Mouse (Mus musculus) embryonic facial prominence, embryonic 10.5 days (tissue): Measurements from ENCODE around the gene Cbr1. TPM values are rescaled to one million over a fixed set of nuclear protein-coding genes. Genes with fewer than 3 reads are reported as not detected.

Experiments used
- DNase-seq: peaks from one replicate; pipeline ENCODE4 v3.0.0-alpha.2; 2017; ENCODE audit warnings: low spot score
- H3K27ac ChIP-seq: fragments of 300-500 bp; sonication (generic); replicated peaks from 2 replicates; pipeline ENCODE4 v1.5.1; 2016; ENCODE audit warnings: mild to moderate bottlenecking
- H3K27me3 ChIP-seq: fragments of 300-500 bp; sonication (generic); replicated peaks from 2 replicates; pipeline ENCODE4 v1.6.1; 2016; ENCODE audit warnings: low read depth, mild to moderate bottlenecking; ENCODE audit not compliant: poor library complexity, severe bottlenecking
- H3K36me3 ChIP-seq: fragments of 300-500 bp; sonication (generic); replicated peaks from 2 replicates; pipeline ENCODE4 v1.6.1; 2016; ENCODE audit warnings: mild to moderate bottlenecking, moderate library complexity
- H3K4me1 ChIP-seq: fragments of 300-500 bp; sonication (generic); 2 replicates; pipeline ENCODE4 v1.6.1; 2016
- H3K4me3 ChIP-seq: fragments of 300-500 bp; sonication (generic); 2 replicates; pipeline ENCODE4 v1.5.1; 2016; ENCODE audit warnings: mild to moderate bottlenecking, moderate library complexity
- H3K9me3 ChIP-seq: fragments of 300-500 bp; sonication (generic); 2 replicates; pipeline ENCODE4 v1.6.1; 2016; ENCODE audit warnings: mild to moderate bottlenecking
- WGBS: fragments of 180-500 bp; shearing (Covaris S2); methylation state at CpG from one replicate; pipeline ENCODE4 v1.1.7; 2016; 5-methylcytosine and 5-hydroxymethylcytosine counted together
- polyA plus RNA-seq: library from polyadenylated mRNA; unstranded; fragments of >200 nt; fragmentation: Nextera tagmentation; extraction: Ambion mirVana; gene quantifications from 2 replicates; pipeline ENCODE4 v1.2.1, GENCODE M21; 2016

The Cbr1 gene
- polyA plus RNA-seq, result 97.5 and 111 TPM in 2 replicates

- H3K27me3 ChIP-seq, result no peaks in the 10 kb centered on the region
- no peak within 1 kb of the TSS for H3K27ac ChIP-seq
- DNase-seq, result no peak
- H3K36me3 ChIP-seq, result peaks cover 19% of the 10 kb centered on the region
- 69% methylated on average over 4 of the region's 4 CpGs for WGBS
- peaks cover 37% of the 10 kb centered on the region for H3K4me1 ChIP-seq
- peak within 1 kb of the TSS; percentile 72 for H3K4me3 ChIP-seq
- H3K9me3 ChIP-seq, result no peaks in the 10 kb centered on the region
These were observed at the start of gene Cbr1 for GRCm38 (mm10) chr16:93605553-93605952. Gene Cbr1, plus strand, starts transcription at chr16:93605853.

- H3K4me3 ChIP-seq, result no peak overlapping the region
- peak overlapping the region; percentile 24 for H3K27ac ChIP-seq
- peaks cover 32% of the 10 kb centered on the region for H3K4me1 ChIP-seq
- 63% methylated on average over 8 of the region's 8 CpGs for WGBS
- no peaks in the 10 kb centered on the region for H3K9me3 ChIP-seq
- H3K36me3 ChIP-seq, result no peaks in the 10 kb centered on the region
- DNase-seq, result no peak
- H3K27me3 ChIP-seq, result no peaks in the 10 kb centered on the region
These were observed 48.0 kb upstream of the Cbr1 start for GRCm38 (mm10) chr16:93557646-93558045.

DNA sequence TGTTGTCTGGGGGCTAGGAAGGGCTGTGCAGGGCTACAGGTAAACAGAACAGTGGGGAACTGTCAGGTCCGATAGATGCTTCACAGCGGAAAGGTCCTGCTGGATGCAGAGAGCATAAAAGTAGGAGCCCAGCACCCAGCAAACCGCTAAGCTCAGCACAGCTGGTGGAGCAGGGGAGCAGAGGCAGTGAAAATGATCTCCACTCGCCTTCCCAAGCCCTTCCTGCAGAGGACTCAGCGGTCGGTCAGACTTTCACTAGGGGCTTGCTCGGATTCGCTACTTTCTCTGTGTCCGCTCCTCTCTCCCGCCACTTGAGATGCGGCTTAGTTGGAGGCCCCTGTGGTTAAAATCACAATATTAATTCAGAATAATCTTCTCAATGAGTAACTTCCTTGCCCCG is 47.2 kb upstream of the Cbr1 start:
- Histone ChIP-seq H3K4me1 (peaks cover 24% of the 10 kb centered on the region), H3K9me3 (no peaks in the 10 kb centered on the region), H3K27ac (peak overlapping the region; percentile 44; the same call in 1 of the 2 replicates), H3K36me3 (no peaks in the 10 kb centered on the region), H3K27me3 (no peaks in the 10 kb centered on the region), H3K4me3 (peak overlapping the region; percentile 40; the same call in 1 of the 2 replicates)
- WGBS, result 9% methylated on average over 12 of the region's 12 CpGs
- DNase-seq, result peak; percentile 52

DNA sequence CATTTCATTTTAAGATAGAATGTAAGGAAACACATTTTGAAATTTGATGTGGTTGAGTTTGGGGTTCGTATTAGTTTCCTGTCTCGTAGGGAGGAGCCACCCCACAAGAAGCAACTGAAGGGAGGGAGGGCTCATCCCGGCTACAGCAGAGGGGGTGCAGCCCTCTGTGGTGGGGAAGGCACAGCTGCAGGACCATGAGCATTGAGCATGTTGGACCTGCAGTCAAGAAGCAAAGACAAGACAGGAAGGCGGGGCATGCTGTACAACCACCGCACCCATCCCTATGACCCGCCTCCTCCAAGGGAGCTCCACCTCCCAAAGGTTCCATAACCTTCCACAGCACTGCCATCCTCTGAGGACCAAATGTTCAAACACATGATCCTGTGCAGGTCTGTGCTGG is 33.3 kb upstream of the Cbr1 start:
- Histone ChIP-seq H3K27me3 (0 out of 2 replicates have a peak, but pooled peaks cover 6% of the 10 kb centered on the region), H3K4me1 (peaks cover 21% of the 10 kb centered on the region), H3K4me3 (no peak overlapping the region), H3K9me3 (no peaks in the 10 kb centered on the region), H3K27ac (no peak overlapping the region), H3K36me3 (no peaks in the 10 kb centered on the region)
- DNase-seq, result no peak
- WGBS, result 94% methylated on average over 6 of the region's 6 CpGs

DNA sequence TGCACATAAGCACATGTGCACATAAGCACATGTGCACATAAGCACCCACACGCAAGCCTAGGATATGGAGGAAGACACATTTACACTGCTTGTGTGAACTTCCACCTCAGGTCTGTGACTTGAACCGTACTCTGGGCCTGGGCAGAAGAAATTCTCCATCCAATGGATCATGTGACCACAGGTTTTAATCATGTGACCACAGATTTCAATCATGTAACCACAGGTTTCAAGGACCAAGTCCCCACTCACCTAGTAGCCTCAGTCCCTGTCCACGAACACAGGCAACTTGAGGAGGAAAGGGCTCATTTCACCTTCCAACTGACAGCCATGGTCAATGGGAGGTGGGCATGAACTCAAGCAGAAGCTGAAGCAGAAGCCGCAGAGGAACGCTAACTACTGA is 32.2 kb upstream of the Cbr1 start:
- H3K4me3 ChIP-seq, result no peak overlapping the region
- no peaks in the 10 kb centered on the region for H3K36me3 ChIP-seq
- H3K27ac ChIP-seq, result no peak overlapping the region
- no peaks in the 10 kb centered on the region for H3K9me3 ChIP-seq
- WGBS, result 95% methylated on average over 5 of the region's 5 CpGs
- H3K4me1 ChIP-seq, result peaks cover 21% of the 10 kb centered on the region
- no peak for DNase-seq
- H3K27me3 ChIP-seq, result 0 out of 2 replicates have a peak, but pooled peaks cover 6% of the 10 kb centered on the region

- H3K36me3 ChIP-seq, result no peaks in the 10 kb centered on the region
- H3K4me3 ChIP-seq, result no peak overlapping the region
- H3K4me1 ChIP-seq, result peaks cover 21% of the 10 kb centered on the region
- peak overlapping the region; percentile 76 for H3K27ac ChIP-seq
- no peaks in the 10 kb centered on the region for H3K9me3 ChIP-seq
- peak; percentile 49 for DNase-seq
- 60% methylated on average over 18 of the region's 18 CpGs for WGBS
- 0 out of 2 replicates have a peak, but pooled peaks cover 6% of the 10 kb centered on the region for H3K27me3 ChIP-seq
These were observed 31.0 kb upstream of the Cbr1 start for GRCm38 (mm10) chr16:93574521-93575191.

- DNase-seq, result no peak
- 78% methylated on average over 5 of the region's 5 CpGs for WGBS
These were observed 30.1 kb upstream of the Cbr1 start for GRCm38 (mm10) chr16:93575574-93575973.

GRCm38 (mm10) chr16:93576412-93577082 is 29.1 kb upstream of the Cbr1 start:
- Histone ChIP-seq H3K27me3 (0 out of 2 replicates have a peak, but pooled peaks cover 6% of the 10 kb centered on the region), H3K36me3 (no peaks in the 10 kb centered on the region), H3K4me3 (no peak overlapping the region), H3K9me3 (no peaks in the 10 kb centered on the region), H3K4me1 (peaks cover 23% of the 10 kb centered on the region), H3K27ac (0 out of 2 replicates have a peak overlapping the region, but pooled peaks have one; percentile 35)
- 35% methylated on average over 14 of the region's 14 CpGs for WGBS
- peak; percentile 87 for DNase-seq

More at GRCm38 (mm10) chr16:93575574-93575973, 30.1 kb upstream of the Cbr1 start:
- Histone ChIP-seq H3K4me1 (peaks cover 23% of the 10 kb centered on the region), H3K9me3 (no peaks in the 10 kb centered on the region), H3K27me3 (0 out of 2 replicates have a peak, but pooled peaks cover 6% of the 10 kb centered on the region), H3K36me3 (no peaks in the 10 kb centered on the region), H3K27ac (peak overlapping the region; percentile 76; the same call in 1 of the 2 replicates), H3K4me3 (no peak overlapping the region)

GRCm38 (mm10) chr16:93578346-93579005 is 27.2 kb upstream of the Cbr1 start:
- Histone ChIP-seq H3K4me3 (no peak overlapping the region), H3K27ac (no peak overlapping the region), H3K4me1 (peaks cover 23% of the 10 kb centered on the region), H3K27me3 (0 out of 2 replicates have a peak, but pooled peaks cover 6% of the 10 kb centered on the region), H3K9me3 (no peaks in the 10 kb centered on the region), H3K36me3 (0 out of 2 replicates have a peak, but pooled peaks cover 2% of the 10 kb centered on the region)
- 87% methylated on average over 8 of the region's 8 CpGs for WGBS
- no peak for DNase-seq

DNA sequence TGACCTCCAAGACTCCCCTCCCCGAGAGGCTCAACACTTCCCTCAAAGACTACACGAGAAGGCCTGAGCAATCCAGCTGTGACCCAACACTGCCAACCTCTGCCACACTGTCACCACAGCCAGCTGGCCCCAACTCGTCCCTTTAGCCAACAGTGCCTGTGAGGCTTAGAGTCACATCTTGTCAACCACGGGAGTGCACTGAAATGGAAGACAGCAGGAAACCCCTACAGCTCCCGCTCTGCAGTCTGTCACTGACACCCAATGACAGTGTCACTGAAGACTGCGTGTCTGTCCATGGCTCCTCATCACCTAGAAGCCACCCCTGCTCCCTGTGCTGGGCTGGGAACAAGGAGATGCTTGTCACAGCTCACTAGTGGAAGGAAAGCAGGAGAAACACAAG is 24.5 kb upstream of the Cbr1 start:
- Histone ChIP-seq H3K27ac (peak overlapping the region; percentile 44; the same call in 1 of the 2 replicates), H3K4me3 (no peak overlapping the region), H3K36me3 (peaks cover 26% of the 10 kb centered on the region), H3K4me1 (peaks cover 12% of the 10 kb centered on the region), H3K9me3 (no peaks in the 10 kb centered on the region), H3K27me3 (no peaks in the 10 kb centered on the region)
- DNase-seq, result no peak
- 69% methylated on average over 6 of the region's 6 CpGs for WGBS

- H3K4me1 ChIP-seq, result peaks cover 25% of the 10 kb centered on the region
- peaks cover 44% of the 10 kb centered on the region for H3K36me3 ChIP-seq
- H3K27me3 ChIP-seq, result no peaks in the 10 kb centered on the region
- DNase-seq, result no peak
- 92% methylated on average over 24 of the region's 24 CpGs for WGBS
- no peaks in the 10 kb centered on the region for H3K9me3 ChIP-seq
- no peak overlapping the region for H3K27ac ChIP-seq
- H3K4me3 ChIP-seq, result no peak overlapping the region
These were observed 20.5 kb upstream of the Cbr1 start for GRCm38 (mm10) chr16:93584976-93585702.

- Histone ChIP-seq H3K27ac (no peak overlapping the region), H3K4me1 (peaks cover 23% of the 10 kb centered on the region), H3K27me3 (no peaks in the 10 kb centered on the region), H3K36me3 (peaks cover 50% of the 10 kb centered on the region), H3K9me3 (no peaks in the 10 kb centered on the region), H3K4me3 (no peak overlapping the region)
- WGBS, result 85% methylated on average over 9 of the region's 9 CpGs
- DNase-seq, result no peak
These were observed 19.9 kb upstream of the Cbr1 start for GRCm38 (mm10) chr16:93585703-93586205.
